Mouse (Mus musculus) kidney, adult 2 months (tissue): Measurements from ENCODE around the gene Ctnnb1.
A peak's percentile ranks its signal among the peaks of the same experiment; 100 is the strongest.

Experiments
- CTCF ChIP-seq: fragments of 200-500 bp; conservative IDR thresholded peaks from 2 replicates; pipeline ENCODE4 v1.5.1; 2011; ENCODE audit warnings: low read depth, mild to moderate bottlenecking, control low read depth, low read length, moderate library complexity, mixed read lengths; ENCODE audit not compliant: insufficient read depth, insufficient read length
- POLR2A ChIP-seq: fragments of 200-500 bp; IDR thresholded peaks from one replicate; pipeline ENCODE4 v1.6.1; 2011; ENCODE audit warnings: low read depth, low read length, control low read depth

DNA sequence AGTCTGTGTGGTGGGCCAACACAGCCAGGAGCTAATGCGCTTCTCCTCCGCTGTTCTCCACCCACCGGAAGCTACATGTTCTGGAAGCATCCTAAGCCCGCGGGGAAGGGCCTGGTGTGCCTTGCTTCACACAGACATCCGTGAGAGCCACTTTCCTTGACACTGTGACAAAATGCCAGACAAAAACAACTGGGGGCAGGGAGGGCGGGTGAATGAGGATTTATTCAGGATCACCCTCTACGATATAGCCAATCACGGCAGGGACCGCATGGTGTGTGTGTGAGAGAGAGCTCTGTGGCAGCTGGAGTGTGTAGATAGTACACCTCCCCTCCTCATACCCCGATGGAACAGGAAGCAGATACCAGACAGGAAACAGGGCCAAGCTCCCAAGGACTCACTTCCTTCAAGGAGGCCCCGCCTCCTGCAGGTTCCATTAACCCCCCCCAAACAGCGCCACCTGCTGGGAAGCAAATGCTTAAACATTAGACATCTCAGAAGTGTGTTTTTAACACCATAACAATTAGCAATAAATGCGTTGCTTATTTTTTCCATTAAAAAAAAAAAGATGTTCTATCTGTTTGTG, 14.0 kb upstream of the Ctnnb1 start:
- TF ChIP-seq CTCF (peak; percentile 32), POLR2A (no peak)
